Mouse (Mus musculus): ENCODE results near the gene Zbtb42. TPM values are rescaled to one million over a fixed set of nuclear protein-coding genes. Genes with fewer than 3 reads are reported as not detected.

The Zbtb42 gene
- 4.0 and 5.4 TPM in 2 replicates for polyA plus RNA-seq (2016; fragmentation: Nextera tagmentation; extraction: Ambion mirVana)

- peak; percentile 42 for ATAC-seq (ENCODE audit: low FRiP score, low read depth)
- Histone ChIP-seq H3K36me3 (no peaks in the 10 kb centered on the region), H3K27ac (no peak within 1 kb of the TSS), H3K9ac (peak within 1 kb of the TSS; percentile 67), H3K4me2 (replicated peaks) (peak within 1 kb of the TSS; percentile 95), H3K4me1 (peaks cover 35% of the 10 kb centered on the region), H3K4me3 (peak within 1 kb of the TSS; percentile 64), H3K27me3 (replicated peaks) (peaks cover 48% of the 10 kb centered on the region), H3K9me3 (no peaks in the 10 kb centered on the region)
- under 1% methylated on average over 60 of the region's 60 CpGs for WGBS
These were observed at the start of gene Zbtb42 for GRCm38 (mm10) chr12:112678555-112679026. Gene Zbtb42, plus strand, starts transcription at chr12:112678828.

GRCm38 (mm10) chr12:112628928-112629721 is 49.5 kb upstream of the Zbtb42 start:
- H3K9me3 ChIP-seq, result no peaks in the 10 kb centered on the region
- H3K27ac ChIP-seq, result no peak overlapping the region
- no peaks in the 10 kb centered on the region for H3K27me3 ChIP-seq (replicated peaks)
- 0 out of 2 replicates have a peak, but pooled peaks cover 11% of the 10 kb centered on the region for H3K4me1 ChIP-seq
- H3K9ac ChIP-seq, result no peak overlapping the region
- ATAC-seq (ENCODE audit: low FRiP score, low read depth), result peak; percentile 51
- no peak overlapping the region for H3K4me3 ChIP-seq
- H3K36me3 ChIP-seq, result no peaks in the 10 kb centered on the region
- peak overlapping the region; percentile 53 for H3K4me2 ChIP-seq (replicated peaks)
- 38% methylated on average over 19 of the region's 19 CpGs for WGBS

- Histone ChIP-seq H3K4me2 (replicated peaks) (no peak overlapping the region), H3K4me3 (no peak overlapping the region), H3K4me1 (0 out of 2 replicates have a peak, but pooled peaks cover 8% of the 10 kb centered on the region), H3K9me3 (no peaks in the 10 kb centered on the region), H3K9ac (no peak overlapping the region), H3K36me3 (no peaks in the 10 kb centered on the region), H3K27me3 (replicated peaks) (no peaks in the 10 kb centered on the region), H3K27ac (no peak overlapping the region)
- WGBS, result 94% methylated on average over 12 of the region's 12 CpGs
- ATAC-seq (ENCODE audit: low FRiP score, low read depth), result no peak
These were observed 48.6 kb upstream of the Zbtb42 start for GRCm38 (mm10) chr12:112630029-112630428.

GRCm38 (mm10) chr12:112630796-112631195 is 47.8 kb upstream of the Zbtb42 start:
- no peak for ATAC-seq (ENCODE audit: low FRiP score, low read depth)
- Histone ChIP-seq H3K9me3 (no peaks in the 10 kb centered on the region), H3K4me2 (replicated peaks) (no peak overlapping the region), H3K27ac (no peak overlapping the region), H3K27me3 (replicated peaks) (no peaks in the 10 kb centered on the region), H3K36me3 (no peaks in the 10 kb centered on the region), H3K9ac (no peak overlapping the region), H3K4me1 (0 out of 2 replicates have a peak, but pooled peaks cover 8% of the 10 kb centered on the region), H3K4me3 (no peak overlapping the region)
- 84% methylated on average over 5 of the region's 5 CpGs for WGBS

- Histone ChIP-seq H3K36me3 (no peaks in the 10 kb centered on the region), H3K4me3 (no peak overlapping the region), H3K9me3 (no peaks in the 10 kb centered on the region), H3K4me2 (replicated peaks) (no peak overlapping the region), H3K9ac (no peak overlapping the region), H3K4me1 (0 out of 2 replicates have a peak, but pooled peaks cover 8% of the 10 kb centered on the region), H3K27ac (no peak overlapping the region), H3K27me3 (replicated peaks) (no peaks in the 10 kb centered on the region)
- 59% methylated on average over 1 of the region's 1 CpGs for WGBS
- no peak for ATAC-seq (ENCODE audit: low FRiP score, low read depth)
These were observed 47.2 kb upstream of the Zbtb42 start for GRCm38 (mm10) chr12:112631472-112631871.

GRCm38 (mm10) chr12:112632084-112632777 is 46.4 kb upstream of the Zbtb42 start:
- Histone ChIP-seq H3K9ac (no peak overlapping the region), H3K27ac (no peak overlapping the region), H3K36me3 (no peaks in the 10 kb centered on the region), H3K9me3 (no peaks in the 10 kb centered on the region), H3K4me1 (0 out of 2 replicates have a peak, but pooled peaks cover 8% of the 10 kb centered on the region), H3K4me3 (no peak overlapping the region), H3K4me2 (replicated peaks) (no peak overlapping the region), H3K27me3 (replicated peaks) (no peaks in the 10 kb centered on the region)
- WGBS, result 74% methylated on average over 11 of the region's 11 CpGs
- ATAC-seq (ENCODE audit: low FRiP score, low read depth), result no peak

GRCm38 (mm10) chr12:112632907-112633306 is 45.7 kb upstream of the Zbtb42 start:
- ATAC-seq (ENCODE audit: low FRiP score, low read depth), result no peak
- 0 out of 2 replicates have a peak, but pooled peaks cover 8% of the 10 kb centered on the region for H3K4me1 ChIP-seq
- H3K4me3 ChIP-seq, result no peak overlapping the region
- WGBS, result 78% methylated on average over 5 of the region's 5 CpGs
- no peak overlapping the region for H3K4me2 ChIP-seq (replicated peaks)
- H3K27ac ChIP-seq, result no peak overlapping the region
- no peaks in the 10 kb centered on the region for H3K27me3 ChIP-seq (replicated peaks)
- H3K9ac ChIP-seq, result no peak overlapping the region
- no peaks in the 10 kb centered on the region for H3K9me3 ChIP-seq
- no peaks in the 10 kb centered on the region for H3K36me3 ChIP-seq

GRCm38 (mm10) chr12:112633686-112634085 is 44.9 kb upstream of the Zbtb42 start:
- WGBS, result 72% methylated on average over 9 of the region's 9 CpGs
- H3K4me1 ChIP-seq, result 0 out of 2 replicates have a peak, but pooled peaks cover 8% of the 10 kb centered on the region
- no peak overlapping the region for H3K4me3 ChIP-seq
- H3K27ac ChIP-seq, result no peak overlapping the region
- H3K36me3 ChIP-seq, result no peaks in the 10 kb centered on the region
- H3K9ac ChIP-seq, result no peak overlapping the region
- no peak overlapping the region for H3K4me2 ChIP-seq (replicated peaks)
- no peak for ATAC-seq (ENCODE audit: low FRiP score, low read depth)
- H3K9me3 ChIP-seq, result no peaks in the 10 kb centered on the region
- no peaks in the 10 kb centered on the region for H3K27me3 ChIP-seq (replicated peaks)

- ATAC-seq (ENCODE audit: low FRiP score, low read depth), result no peak
- no peaks in the 10 kb centered on the region for H3K9me3 ChIP-seq
These were observed 39.1 kb upstream of the Zbtb42 start for GRCm38 (mm10) chr12:112639526-112639925.

GRCm38 (mm10) chr12:112643126-112643525 is 35.5 kb upstream of the Zbtb42 start:
- Histone ChIP-seq H3K4me3 (no peak overlapping the region), H3K4me1 (peaks cover 17% of the 10 kb centered on the region), H3K27me3 (replicated peaks) (no peaks in the 10 kb centered on the region), H3K9me3 (no peaks in the 10 kb centered on the region), H3K36me3 (peaks cover 9% of the 10 kb centered on the region), H3K4me2 (replicated peaks) (no peak overlapping the region), H3K9ac (no peak overlapping the region), H3K27ac (no peak overlapping the region)
- WGBS, result 92% methylated on average over 6 of the region's 6 CpGs
- no peak for ATAC-seq (ENCODE audit: low FRiP score, low read depth)

More at GRCm38 (mm10) chr12:112639526-112639925, 39.1 kb upstream of the Zbtb42 start:
- Histone ChIP-seq H3K27me3 (replicated peaks) (no peaks in the 10 kb centered on the region), H3K27ac (no peak overlapping the region), H3K4me3 (no peak overlapping the region), H3K9ac (no peak overlapping the region), H3K36me3 (no peaks in the 10 kb centered on the region), H3K4me2 (replicated peaks) (no peak overlapping the region), H3K4me1 (no peaks in the 10 kb centered on the region)
- WGBS, result 92% methylated on average over 10 of the region's 10 CpGs

GRCm38 (mm10) chr12:112644180-112644854 is 34.3 kb upstream of the Zbtb42 start, which contains the start of gene Siva1:
Gene Siva1, plus strand, starts transcription at chr12:112644679.
- peaks cover 20% of the 10 kb centered on the region for H3K36me3 ChIP-seq
- 1% methylated on average over 46 of the region's 46 CpGs for WGBS
- H3K4me1 ChIP-seq, result peaks cover 17% of the 10 kb centered on the region
- no peaks in the 10 kb centered on the region for H3K9me3 ChIP-seq
- peak within 1 kb of the TSS; percentile 76 for H3K9ac ChIP-seq
- ATAC-seq (ENCODE audit: low FRiP score, low read depth), result peak; percentile 98
- H3K4me3 ChIP-seq, result peak within 1 kb of the TSS; percentile 63
- peak within 1 kb of the TSS; percentile 92 for H3K4me2 ChIP-seq (replicated peaks)
- H3K27ac ChIP-seq, result 0 out of 2 replicates have a peak within 1 kb of the TSS, but pooled peaks have one; percentile 17
- no peaks in the 10 kb centered on the region for H3K27me3 ChIP-seq (replicated peaks)

All from neural tube, embryonic 12.5 days (tissue).